Mouse (Mus musculus): ENCODE measurements at regions not wholly inside any gene's neighbourhood (a gene's known extent, or its start where the extent isn't known, plus 50 kb on each side); places are given as distances from the start of the nearest gene placed in this dataset.
A peak's percentile ranks its signal among the peaks of the same experiment; 100 is the strongest.

- DNase-seq (ENCODE audit: low read depth, low spot score): no peak
Measured at GRCm38 (mm10) chr3:119653007-119653565, 131.2 kb downstream of the Ptbp2 start.

DNA sequence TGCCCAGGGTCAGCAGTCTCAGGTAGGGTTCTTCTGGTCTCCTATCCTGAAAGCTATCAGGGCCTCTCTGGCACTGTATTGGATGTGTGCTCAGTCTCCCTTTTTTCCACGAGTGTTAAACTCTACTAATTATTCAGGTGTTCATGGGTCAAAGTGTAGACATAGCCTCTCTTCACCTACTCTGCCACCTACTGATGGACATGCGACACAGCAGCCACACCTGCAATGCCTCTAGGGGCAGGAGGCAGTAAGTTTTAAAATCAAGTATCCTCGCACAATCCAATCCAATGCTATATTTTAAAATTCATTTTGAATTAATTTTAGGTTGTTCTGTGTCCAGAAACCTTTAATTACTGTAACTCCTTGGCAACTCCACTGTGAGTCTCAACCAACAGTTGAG, 145.6 kb downstream of the Ptbp2 start:
- DNase-seq (ENCODE audit: low read depth, low spot score): no peak

GRCm38 (mm10) chr3:119635641-119636040, 148.6 kb downstream of the Ptbp2 start:
- no peak for DNase-seq (ENCODE audit: low read depth, low spot score)

DNA sequence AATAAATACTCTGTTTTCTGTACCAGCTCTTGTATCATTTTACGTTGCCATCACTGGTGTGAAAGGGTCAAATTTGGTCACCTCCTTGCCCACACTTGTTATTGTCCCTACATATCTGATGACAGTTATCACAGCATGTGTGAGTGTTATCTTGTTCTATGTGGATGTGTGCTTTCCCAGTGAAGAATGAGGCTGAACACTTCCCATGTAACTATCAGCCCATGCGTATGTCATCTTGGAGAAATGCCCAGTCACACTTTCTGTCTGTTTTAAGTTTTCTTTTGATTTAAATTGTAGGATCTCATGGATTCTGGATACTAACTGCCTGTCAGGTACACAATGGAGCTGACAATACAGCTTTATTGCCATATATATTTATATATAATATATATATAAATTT, 150.8 kb downstream of the Ptbp2 start:
- DNase-seq (ENCODE audit: low read depth, low spot score): no peak

DNA sequence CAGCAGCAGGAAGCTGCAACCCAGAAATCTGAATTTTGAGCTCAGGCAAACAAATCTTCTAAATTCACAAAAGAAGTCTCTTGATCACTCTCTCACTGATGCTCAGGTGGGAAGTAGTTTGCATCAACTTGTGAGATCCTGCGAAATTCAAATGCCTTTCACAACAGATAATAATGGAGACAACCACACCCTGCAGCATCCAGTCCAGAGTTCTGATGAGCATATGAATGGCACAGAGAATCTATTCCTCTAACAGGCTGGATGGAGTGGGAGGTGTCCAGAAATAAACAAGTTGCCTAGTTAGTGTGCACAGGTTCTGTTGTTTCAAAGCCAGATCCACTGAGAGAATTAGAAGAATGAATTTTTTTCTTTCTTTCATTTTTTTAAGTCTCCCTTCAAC, 178.2 kb downstream of the Ptbp2 start:
- no peak for DNase-seq (ENCODE audit: low read depth, low spot score)

DNA sequence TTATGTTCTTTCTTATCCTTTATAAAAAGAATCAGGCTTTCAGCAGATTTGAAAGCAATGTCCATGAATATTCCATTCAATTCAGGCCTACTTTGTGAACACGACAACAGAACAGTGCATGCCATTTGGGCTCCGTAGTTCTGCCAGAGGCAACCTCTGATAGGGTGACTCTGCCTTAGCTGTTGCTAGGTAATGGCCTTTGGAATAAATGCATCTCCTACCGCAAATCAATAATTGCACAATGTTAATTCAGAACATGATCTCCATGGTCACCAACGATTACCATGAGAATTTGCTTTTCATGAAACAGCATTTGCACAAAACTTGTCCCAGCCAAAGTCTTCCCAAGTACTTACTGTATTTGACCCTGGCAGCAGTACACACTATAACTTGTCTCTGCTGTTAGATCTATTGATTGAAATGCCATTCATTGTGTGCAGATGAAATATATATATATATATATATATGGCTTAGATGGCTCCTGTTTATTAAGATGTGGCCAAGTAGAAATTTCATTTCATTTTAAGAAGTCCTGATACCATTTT, 195.3 kb downstream of the Ptbp2 start:
- DNase-seq (ENCODE audit: low read depth, low spot score): no peak

DNA sequence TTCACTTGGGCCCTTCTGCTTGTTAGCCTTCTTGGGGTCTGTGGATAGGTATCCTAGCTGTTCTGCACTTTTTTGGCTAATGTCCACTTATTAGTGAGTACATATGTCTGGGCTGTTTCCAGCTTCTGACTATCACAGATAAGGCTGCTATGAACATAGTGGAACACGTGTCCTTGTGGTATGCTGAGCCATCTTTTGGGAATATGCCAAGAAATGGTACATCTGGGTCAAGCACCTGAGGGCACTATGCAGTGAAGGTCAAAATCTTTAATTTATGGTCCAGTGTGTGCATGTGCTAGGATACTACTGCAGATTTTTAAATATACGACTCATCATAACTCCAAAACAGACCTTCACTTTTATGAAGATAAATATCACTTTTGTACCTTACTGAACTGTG, 196.3 kb downstream of the Ptbp2 start:
- no peak for DNase-seq (ENCODE audit: low read depth, low spot score)

GRCm38 (mm10) chr3:119575516-119575915, 208.8 kb downstream of the Ptbp2 start:
- no peak for DNase-seq (ENCODE audit: low read depth, low spot score)

DNA sequence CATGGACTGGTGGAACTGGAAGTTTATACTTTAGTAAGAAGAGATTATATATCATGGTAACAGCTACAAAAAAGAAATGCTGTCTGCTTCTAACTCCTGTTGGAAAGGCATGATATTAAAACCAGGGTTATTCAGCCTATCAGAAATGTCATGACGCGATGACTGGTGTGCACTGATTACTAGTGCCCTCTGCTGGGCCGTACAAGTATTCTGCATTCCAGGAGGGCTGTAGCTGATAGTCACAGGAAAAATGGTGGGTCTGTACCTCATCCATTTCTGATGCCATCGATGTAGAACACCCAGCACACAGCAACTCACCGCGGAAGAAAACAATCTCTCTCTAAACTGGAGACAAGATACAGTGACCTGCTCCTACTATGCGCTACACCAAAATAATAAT, 246.4 kb downstream of the Ptbp2 start:
- DNase-seq (ENCODE audit: low read depth, low spot score): peak; percentile 20

- DNase-seq (ENCODE audit: low read depth, low spot score): no peak
Measured at GRCm38 (mm10) chr3:119524510-119525123, 259.6 kb downstream of the Ptbp2 start.

- DNase-seq (ENCODE audit: low read depth, low spot score): no peak
Measured at GRCm38 (mm10) chr3:119512596-119512995, 271.7 kb downstream of the Ptbp2 start.

GRCm38 (mm10) chr3:119509132-119509531, 275.1 kb downstream of the Ptbp2 start:
- DNase-seq (ENCODE audit: low read depth, low spot score): no peak

- no peak for DNase-seq (ENCODE audit: low read depth, low spot score)
Measured at GRCm38 (mm10) chr3:119503471-119503972, 280.7 kb downstream of the Ptbp2 start.

GRCm38 (mm10) chr3:119498711-119499110, 285.6 kb downstream of the Ptbp2 start:
- no peak for DNase-seq (ENCODE audit: low read depth, low spot score)

DNA sequence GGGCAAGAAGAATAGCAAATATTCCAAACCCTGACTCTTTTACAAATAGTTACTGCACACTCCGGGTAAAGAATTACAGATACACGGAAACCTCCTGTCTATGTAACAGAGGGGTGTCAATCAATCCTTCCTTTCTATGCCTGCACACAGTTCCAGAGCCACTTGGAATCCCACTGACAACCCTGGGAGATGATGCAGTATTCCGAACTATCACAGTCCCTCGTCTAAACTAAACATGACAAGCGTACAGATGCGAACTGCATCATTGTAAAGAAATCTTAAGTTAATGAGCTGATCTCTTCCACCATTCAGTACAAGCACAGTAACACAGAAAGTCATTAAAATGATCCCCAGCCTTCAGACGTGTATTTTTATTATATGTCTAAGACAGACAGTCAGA, 286.4 kb downstream of the Ptbp2 start:
- no peak for DNase-seq (ENCODE audit: low read depth, low spot score)

DNA sequence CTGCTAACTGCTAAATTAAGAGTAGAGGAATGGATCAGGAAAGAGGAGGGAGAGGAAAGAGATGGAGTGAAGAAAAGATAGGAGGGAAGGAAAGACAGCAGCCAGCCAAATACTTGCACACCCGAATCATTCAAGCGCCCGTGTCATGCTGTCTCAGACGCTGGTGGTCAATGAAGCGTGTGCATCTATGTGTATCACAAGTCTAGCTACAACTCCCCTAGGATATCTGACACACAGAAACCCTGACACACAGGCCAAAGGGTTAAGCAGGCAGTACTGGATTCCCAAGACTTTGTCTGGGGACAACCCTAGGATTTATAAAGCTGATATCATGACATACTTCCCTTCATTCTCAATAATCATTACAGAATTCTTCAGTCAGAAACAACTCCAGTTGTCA, 289.7 kb downstream of the Ptbp2 start:
- no peak for DNase-seq (ENCODE audit: low read depth, low spot score)

GRCm38 (mm10) chr3:119492627-119493026, 291.6 kb downstream of the Ptbp2 start:
- DNase-seq (ENCODE audit: low read depth, low spot score): no peak

DNA sequence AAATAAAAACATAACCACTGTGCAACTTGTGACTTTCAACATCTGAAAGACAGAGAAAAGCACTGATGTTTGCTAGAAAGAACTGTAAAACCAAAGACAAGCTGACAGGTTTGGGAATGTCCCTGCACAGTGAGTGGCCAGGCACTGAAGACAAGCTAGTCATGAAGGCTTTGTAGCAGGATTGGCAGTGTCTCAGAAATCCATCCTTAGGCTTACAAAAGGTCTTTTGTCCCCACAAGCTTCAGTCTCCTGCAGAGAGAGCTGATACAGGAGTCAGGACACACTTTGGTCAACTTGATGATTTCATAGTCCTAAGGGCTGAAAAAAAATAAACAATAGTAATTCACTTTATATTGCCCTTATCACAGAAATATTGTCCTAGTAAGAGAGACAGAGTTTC, 294.9 kb downstream of the Ptbp2 start:
- no peak for DNase-seq (ENCODE audit: low read depth, low spot score)
